Mouse (Mus musculus) heart, embryonic 13.5 days (tissue): Measurements from ENCODE around the gene Slc22a7. TPM values are rescaled to one million over a fixed set of nuclear protein-coding genes. Genes with fewer than 3 reads are reported as not detected.
A peak's percentile ranks its signal among the peaks of the same experiment; 100 is the strongest.

Experiments used
- ATAC-seq: fragments of 200-750 bp; cut with Nextera tagmentation; 2 replicates; pipeline ENCODE4 v1.8.0; 2017; ENCODE audit warnings: moderate TSS enrichment; ENCODE audit not compliant: insufficient number of reproducible peaks, low FRiP score, low TSS enrichment; ENCODE audit errors: extremely low read depth
- H3K27ac ChIP-seq: fragments of 300-500 bp; sonication (generic); replicated peaks from 2 replicates; pipeline ENCODE4 v1.5.1; 2015; ENCODE audit warnings: moderate library complexity, mild to moderate bottlenecking, inconsistent platforms
- H3K27me3 ChIP-seq: fragments of 300-500 bp; sonication (generic); replicated peaks from 2 replicates; pipeline ENCODE4 v1.6.1; 2015; ENCODE audit warnings: mild to moderate bottlenecking, inconsistent platforms
- H3K36me3 ChIP-seq: fragments of 300-500 bp; sonication (generic); 2 replicates; pipeline ENCODE4 v1.6.1; 2015; ENCODE audit warnings: mild to moderate bottlenecking, inconsistent platforms
- H3K4me1 ChIP-seq: fragments of 300-500 bp; sonication (generic); 2 replicates; pipeline ENCODE4 v1.6.1; 2015; ENCODE audit warnings: inconsistent platforms
- H3K4me2 ChIP-seq: fragments of 300-500 bp; sonication (generic); 2 replicates; pipeline ENCODE4 v1.6.1; 2015; ENCODE audit warnings: inconsistent platforms, mild to moderate bottlenecking, moderate library complexity
- H3K4me3 ChIP-seq: fragments of 300-500 bp; sonication (generic); 2 replicates; pipeline ENCODE4 v1.5.1; 2015; ENCODE audit warnings: moderate library complexity, mild to moderate bottlenecking, inconsistent platforms
- H3K9ac ChIP-seq: fragments of 300-500 bp; sonication (generic); 2 replicates; pipeline ENCODE4 v1.6.1; 2015; ENCODE audit warnings: inconsistent platforms, mild to moderate bottlenecking, moderate library complexity
- H3K9me3 ChIP-seq: fragments of 300-500 bp; sonication (generic); 2 replicates; pipeline ENCODE4 v1.6.1; 2016; ENCODE audit warnings: inconsistent platforms
- WGBS: fragments of 180-500 bp; shearing (Covaris S2); methylation state at CpG from one replicate; pipeline ENCODE4 v1.1.7; 2015; ENCODE audit warnings: mixed read lengths; 5-methylcytosine and 5-hydroxymethylcytosine counted together
- polyA plus RNA-seq: library from polyadenylated mRNA; unstranded; fragments of >200 nt; fragmentation: Nextera tagmentation; extraction: Ambion mirVana; gene quantifications from 2 replicates; pipeline ENCODE4 v1.2.1, GENCODE M21; 2015

Slc22a7 gene
- polyA plus RNA-seq, 1 experiment from 2014 or later, result not detected

DNA sequence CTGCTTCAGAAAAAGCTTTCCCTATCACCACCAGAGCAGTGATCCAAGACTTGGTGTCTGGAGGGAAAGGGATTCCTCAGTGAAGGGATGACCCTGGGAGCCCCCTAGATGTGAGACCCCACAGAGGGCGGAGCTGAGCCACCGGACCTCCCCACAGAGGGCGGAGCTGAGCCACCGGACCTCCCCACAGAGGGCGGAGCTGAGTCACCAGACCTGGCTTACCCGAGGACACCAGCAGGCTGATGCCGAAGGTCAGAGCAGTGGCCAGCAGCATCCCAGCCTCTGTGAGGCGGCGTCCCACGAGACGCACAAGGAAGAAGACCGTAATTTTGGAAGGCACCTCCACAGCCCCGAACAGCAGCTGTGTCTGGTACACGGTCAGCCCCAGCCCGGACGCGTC, 4.6 kb downstream of the Slc22a7 start:
- Histone ChIP-seq H3K4me3 (peak overlapping the region; percentile 31), H3K27ac (no peak overlapping the region), H3K4me2 (peak overlapping the region; percentile 57), H3K9me3 (no peaks in the 10 kb centered on the region), H3K36me3 (no peaks in the 10 kb centered on the region), H3K4me1 (peaks cover 27% of the 10 kb centered on the region), H3K27me3 (peaks cover 51% of the 10 kb centered on the region), H3K9ac (peak overlapping the region; percentile 67)
- no peak for ATAC-seq
- WGBS, result 5% methylated on average over 17 of the region's 17 CpGs

DNA sequence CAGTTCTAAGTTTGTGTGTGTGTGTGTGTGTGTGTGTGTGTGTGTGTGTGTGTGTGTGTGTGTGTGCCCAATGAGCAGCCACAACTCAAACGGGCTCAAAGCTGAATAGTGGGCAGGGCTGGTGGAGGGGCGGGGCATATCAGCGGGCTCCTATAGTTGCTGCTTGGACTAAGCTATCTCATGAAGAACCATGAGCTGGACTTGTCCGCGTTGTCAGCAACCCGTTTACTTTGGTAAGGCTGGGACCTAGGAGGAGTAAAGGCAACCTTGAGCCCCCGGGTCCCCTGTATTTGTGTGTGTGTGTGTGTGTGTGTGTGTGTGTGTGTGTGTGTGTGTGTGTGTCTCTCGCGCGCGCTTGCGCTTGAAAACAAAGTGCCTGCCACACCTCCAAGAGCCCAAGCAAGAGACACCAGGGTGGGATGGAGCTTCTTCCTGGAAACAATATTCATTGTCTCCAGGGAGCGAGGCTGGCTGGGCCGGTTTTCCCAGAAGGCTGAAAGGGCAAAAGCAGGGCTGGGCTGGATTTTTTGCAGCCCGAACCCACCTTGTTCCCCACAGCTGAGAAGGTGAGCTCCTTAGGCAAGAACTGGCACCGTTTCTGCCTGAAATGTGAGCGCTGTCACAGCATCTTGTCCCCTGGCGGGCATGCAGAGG, 9.4 kb downstream of the Slc22a7 start, which contains the start of gene Crip3:
Crip3 (plus strand) TSS at position 166 of the 654 bp plus-strand sequence.
- peak within 1 kb of the TSS; percentile 27; the same call in 1 of the 2 replicates for H3K4me3 ChIP-seq
- peaks cover 10% of the 10 kb centered on the region for H3K27me3 ChIP-seq
- peak within 1 kb of the TSS; percentile 61 for H3K4me2 ChIP-seq
- ATAC-seq, result no peak
- 18% methylated on average over 18 of the region's 18 CpGs for WGBS
- no peaks in the 10 kb centered on the region for H3K36me3 ChIP-seq
- H3K4me1 ChIP-seq, result peaks cover 25% of the 10 kb centered on the region
- H3K9me3 ChIP-seq, result no peaks in the 10 kb centered on the region
- no peak within 1 kb of the TSS for H3K27ac ChIP-seq
- peak within 1 kb of the TSS; percentile 47; the same call in 1 of the 2 replicates for H3K9ac ChIP-seq

DNA sequence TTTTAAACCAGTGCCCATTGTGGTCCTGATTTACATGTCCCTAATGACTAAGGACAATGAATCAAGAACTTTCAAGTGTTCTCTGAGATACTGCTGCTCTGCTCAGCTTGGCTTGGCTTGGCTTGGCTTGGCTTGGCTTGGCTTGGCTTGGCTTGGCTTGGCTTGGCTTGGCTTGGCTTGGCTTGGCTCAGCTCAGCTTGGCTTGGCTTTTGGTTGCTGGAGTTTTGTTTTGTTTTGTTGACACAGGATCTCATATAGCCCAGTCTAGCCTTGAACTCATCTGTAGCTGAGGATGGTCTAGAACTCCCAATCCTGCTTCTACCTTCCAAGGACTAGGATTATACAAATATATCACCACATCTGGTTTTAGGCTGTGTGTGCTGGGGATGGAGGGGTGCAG, 11.8 kb downstream of the Slc22a7 start:
- Histone ChIP-seq H3K9me3 (no peaks in the 10 kb centered on the region), H3K4me3 (no peak overlapping the region), H3K4me1 (peaks cover 11% of the 10 kb centered on the region), H3K27me3 (peaks cover 10% of the 10 kb centered on the region), H3K27ac (no peak overlapping the region), H3K9ac (no peak overlapping the region), H3K4me2 (no peak overlapping the region), H3K36me3 (no peaks in the 10 kb centered on the region)
- no peak for ATAC-seq

DNA sequence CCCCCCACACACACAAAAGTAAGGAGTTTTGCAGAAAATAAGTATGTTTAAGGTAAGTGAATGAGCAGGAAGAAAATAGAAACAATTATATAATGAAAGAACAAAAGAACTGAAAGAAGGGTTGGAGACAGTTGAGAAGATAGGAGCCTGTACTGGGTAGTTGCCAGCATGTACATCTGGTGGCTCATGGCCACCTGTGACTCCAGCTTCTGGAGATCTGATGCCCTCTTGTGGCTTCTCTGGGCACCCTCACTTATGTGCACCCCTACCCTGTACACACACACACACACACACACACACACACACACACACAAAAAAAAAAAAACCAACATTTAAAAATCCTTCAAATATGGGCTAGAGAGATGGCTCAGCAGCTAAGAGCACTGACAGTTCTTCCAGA, 18.5 kb downstream of the Slc22a7 start:
- no peak overlapping the region for H3K27ac ChIP-seq
- ATAC-seq, result no peak
- no peak overlapping the region for H3K4me3 ChIP-seq

DNA sequence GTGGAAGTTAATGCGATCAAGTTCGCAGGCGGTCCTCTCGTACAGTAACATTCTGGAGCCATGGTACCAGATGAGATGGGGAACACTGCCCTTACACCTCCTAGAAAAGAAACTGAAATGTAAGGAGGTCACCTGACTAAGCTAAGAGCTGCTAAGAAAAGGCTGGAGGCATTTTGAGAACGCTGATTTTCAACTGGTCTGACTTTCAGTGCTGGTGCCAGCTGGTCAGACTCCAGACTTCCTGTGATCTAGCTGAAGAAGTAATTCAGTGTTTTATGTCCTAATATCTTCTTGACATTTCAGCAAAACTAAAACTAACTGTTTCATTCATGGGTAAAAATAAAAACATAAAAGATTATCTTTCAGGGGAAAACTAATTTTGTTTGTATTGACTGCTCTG, 19.6 kb downstream of the Slc22a7 start:
- no peak overlapping the region for H3K4me2 ChIP-seq
- WGBS, result 73% methylated on average over 5 of the region's 5 CpGs

More for the DNA sequence above, 18.5 kb downstream of the Slc22a7 start:
- Histone ChIP-seq H3K4me1 (no peaks in the 10 kb centered on the region), H3K36me3 (peaks cover 16% of the 10 kb centered on the region), H3K4me2 (no peak overlapping the region), H3K27me3 (no peaks in the 10 kb centered on the region), H3K9me3 (no peaks in the 10 kb centered on the region), H3K9ac (no peak overlapping the region)

DNA sequence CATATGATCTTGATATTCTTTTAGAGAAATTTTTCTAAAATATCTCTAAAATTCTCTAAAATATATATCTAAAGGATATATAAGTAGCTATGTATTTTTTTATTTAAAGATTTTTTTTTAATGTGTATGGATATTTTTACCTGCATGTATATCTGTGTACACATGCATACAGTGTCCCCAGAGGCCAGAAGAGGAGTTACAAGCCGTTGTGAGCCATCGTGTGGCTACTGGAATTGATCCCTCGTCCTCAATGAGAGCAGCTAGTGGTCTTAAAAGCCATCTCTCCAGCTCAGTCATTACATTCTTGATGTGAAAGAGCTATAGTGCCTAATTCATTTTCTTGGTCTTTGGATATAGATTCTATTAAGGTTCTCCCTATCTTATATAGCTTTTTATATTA, 29.8 kb downstream of the Slc22a7 start:
- H3K36me3 ChIP-seq, result peaks cover 85% of the 10 kb centered on the region
- 41% methylated on average over 3 of the region's 3 CpGs for WGBS

More for the DNA sequence above, 19.6 kb downstream of the Slc22a7 start:
- Histone ChIP-seq H3K4me1 (no peaks in the 10 kb centered on the region), H3K36me3 (peaks cover 25% of the 10 kb centered on the region), H3K27ac (no peak overlapping the region), H3K9me3 (no peaks in the 10 kb centered on the region), H3K27me3 (no peaks in the 10 kb centered on the region), H3K9ac (0 out of 2 replicates have a peak overlapping the region, but pooled peaks have one; percentile 24), H3K4me3 (no peak overlapping the region)
- no peak for ATAC-seq

DNA sequence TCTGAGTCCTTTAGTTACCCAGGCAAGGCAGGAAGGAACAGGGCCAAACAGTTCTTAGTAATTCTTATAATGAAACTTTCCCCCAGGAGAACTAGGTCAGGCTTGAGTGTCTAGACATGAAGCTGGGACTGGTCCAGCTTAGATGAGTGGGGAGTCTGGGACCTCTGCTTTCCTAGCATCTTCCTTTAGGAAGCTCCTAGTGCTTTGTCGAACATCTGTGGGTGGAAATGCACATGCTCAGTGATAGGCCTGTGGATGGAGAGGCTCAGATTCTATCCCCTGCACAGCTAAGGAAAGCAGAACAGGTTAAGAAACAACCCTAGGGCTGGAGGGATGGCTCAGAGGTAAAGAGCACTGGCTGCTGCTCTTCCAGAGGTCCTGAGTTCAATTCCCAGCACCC, 43.6 kb downstream of the Slc22a7 start:
- WGBS, result 71% methylated on average over 1 of the region's 1 CpGs
- H3K27ac ChIP-seq, result no peak overlapping the region
- no peak overlapping the region for H3K4me2 ChIP-seq
- ATAC-seq, result no peak
- no peak overlapping the region for H3K9ac ChIP-seq
- H3K4me1 ChIP-seq, result no peaks in the 10 kb centered on the region
- H3K27me3 ChIP-seq, result no peaks in the 10 kb centered on the region
- no peaks in the 10 kb centered on the region for H3K9me3 ChIP-seq
- H3K36me3 ChIP-seq, result peaks cover 64% of the 10 kb centered on the region
- no peak overlapping the region for H3K4me3 ChIP-seq

More for the DNA sequence above, 29.8 kb downstream of the Slc22a7 start:
- H3K27ac ChIP-seq, result no peak overlapping the region
- no peak overlapping the region for H3K4me3 ChIP-seq
- H3K9ac ChIP-seq, result no peak overlapping the region
- no peaks in the 10 kb centered on the region for H3K4me1 ChIP-seq
- no peaks in the 10 kb centered on the region for H3K9me3 ChIP-seq
- no peaks in the 10 kb centered on the region for H3K27me3 ChIP-seq
- ATAC-seq, result no peak
- H3K4me2 ChIP-seq, result no peak overlapping the region

DNA sequence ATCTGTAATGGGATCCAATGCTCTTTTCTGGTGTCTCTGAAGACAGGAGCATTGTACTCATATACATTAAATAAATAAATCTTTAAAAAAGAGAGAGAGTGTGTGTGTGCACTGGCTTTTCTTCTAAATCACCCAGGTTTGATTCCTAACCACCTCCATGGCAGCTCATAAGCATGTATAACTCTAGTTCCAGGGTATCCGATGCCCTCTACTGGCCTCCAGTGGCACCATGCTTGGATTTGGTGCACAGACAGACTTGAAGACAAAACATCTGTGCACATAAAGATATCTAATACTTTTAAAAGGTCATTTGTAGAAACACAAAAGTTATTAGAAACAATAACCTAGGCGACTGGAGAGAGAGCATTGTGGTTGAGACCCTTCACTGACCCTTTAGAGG, 45.2 kb downstream of the Slc22a7 start:
- peaks cover 64% of the 10 kb centered on the region for H3K36me3 ChIP-seq
- no peak overlapping the region for H3K27ac ChIP-seq
- H3K27me3 ChIP-seq, result no peaks in the 10 kb centered on the region
- no peaks in the 10 kb centered on the region for H3K9me3 ChIP-seq
- H3K9ac ChIP-seq, result no peak overlapping the region
- no peak overlapping the region for H3K4me3 ChIP-seq
- no peak overlapping the region for H3K4me2 ChIP-seq
- ATAC-seq, result no peak
- H3K4me1 ChIP-seq, result peaks cover 3% of the 10 kb centered on the region
- WGBS, result 39% methylated on average over 2 of the region's 2 CpGs

DNA sequence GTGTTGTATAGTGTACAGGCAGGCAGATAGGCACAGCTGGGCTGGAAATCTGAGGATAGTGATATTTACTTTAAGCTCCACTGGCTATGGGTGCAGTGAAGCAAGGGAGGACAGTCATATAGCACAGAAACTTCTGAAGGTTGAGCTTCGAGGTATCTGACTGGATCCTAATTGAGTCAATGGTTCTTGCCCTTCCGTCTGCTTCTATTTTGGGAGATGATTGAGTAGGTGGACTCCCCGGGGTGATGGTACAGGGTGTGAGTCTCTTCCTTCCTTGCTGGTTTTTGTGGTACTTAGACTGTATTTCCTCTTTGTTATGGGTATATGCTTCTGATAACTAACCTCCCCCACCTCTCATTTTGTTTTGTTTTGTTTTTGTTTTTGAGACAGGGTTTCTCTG, 50.1 kb downstream of the Slc22a7 start:
- Histone ChIP-seq H3K27me3 (no peaks in the 10 kb centered on the region), H3K4me2 (no peak overlapping the region), H3K36me3 (peaks cover 39% of the 10 kb centered on the region), H3K9me3 (no peaks in the 10 kb centered on the region), H3K4me1 (peaks cover 20% of the 10 kb centered on the region), H3K4me3 (no peak overlapping the region), H3K27ac (no peak overlapping the region), H3K9ac (no peak overlapping the region)
- 50% methylated on average over 3 of the region's 3 CpGs for WGBS
- no peak for ATAC-seq

DNA sequence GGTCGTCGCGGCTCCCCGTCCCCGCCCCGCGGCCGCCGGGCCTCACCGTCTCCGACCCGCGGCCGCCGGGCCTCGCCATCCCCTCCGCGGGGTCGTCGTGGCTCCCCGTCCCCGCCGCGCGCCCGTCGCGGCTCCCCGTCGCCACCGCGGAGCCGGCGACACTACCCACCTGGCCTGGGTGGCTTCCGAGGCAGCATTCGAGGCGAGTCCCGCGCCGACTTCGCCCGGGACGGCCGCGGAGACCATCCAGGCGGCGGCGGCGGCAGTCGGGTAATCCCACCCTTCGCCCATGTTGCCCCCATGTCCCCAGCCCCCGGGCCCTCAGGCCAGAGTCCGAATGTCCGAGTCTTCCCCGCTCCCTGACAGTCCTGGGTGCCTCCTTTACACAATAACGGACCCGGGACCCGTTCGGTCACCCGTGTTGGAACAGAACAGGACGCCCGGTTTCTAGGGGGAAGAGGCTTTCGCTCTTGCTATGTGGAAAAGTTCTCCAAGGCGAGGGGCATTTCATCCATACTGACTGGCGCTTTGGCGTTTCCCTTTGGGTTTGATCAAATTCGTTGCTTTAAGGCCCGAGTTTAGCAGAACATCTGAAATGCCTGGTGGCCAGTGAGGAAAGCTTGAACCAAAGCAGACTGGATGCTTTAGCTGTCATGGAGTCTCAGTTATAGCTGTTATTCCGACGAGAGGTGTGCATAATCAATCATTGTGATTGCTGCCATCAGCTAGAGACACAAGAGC, 54.0 kb downstream of the Slc22a7 start:
- WGBS, result 1% methylated on average over 66 of the region's 70 CpGs
- H3K4me1 ChIP-seq, result peaks cover 20% of the 10 kb centered on the region
- H3K27ac ChIP-seq, result peak overlapping the region; percentile 89
- H3K27me3 ChIP-seq, result no peaks in the 10 kb centered on the region
- peak overlapping the region; percentile 94 for H3K4me3 ChIP-seq
- H3K4me2 ChIP-seq, result peak overlapping the region; percentile 95
- H3K9ac ChIP-seq, result peak overlapping the region; percentile 97
- no peak for ATAC-seq
- peaks cover 25% of the 10 kb centered on the region for H3K36me3 ChIP-seq
- no peaks in the 10 kb centered on the region for H3K9me3 ChIP-seq

DNA sequence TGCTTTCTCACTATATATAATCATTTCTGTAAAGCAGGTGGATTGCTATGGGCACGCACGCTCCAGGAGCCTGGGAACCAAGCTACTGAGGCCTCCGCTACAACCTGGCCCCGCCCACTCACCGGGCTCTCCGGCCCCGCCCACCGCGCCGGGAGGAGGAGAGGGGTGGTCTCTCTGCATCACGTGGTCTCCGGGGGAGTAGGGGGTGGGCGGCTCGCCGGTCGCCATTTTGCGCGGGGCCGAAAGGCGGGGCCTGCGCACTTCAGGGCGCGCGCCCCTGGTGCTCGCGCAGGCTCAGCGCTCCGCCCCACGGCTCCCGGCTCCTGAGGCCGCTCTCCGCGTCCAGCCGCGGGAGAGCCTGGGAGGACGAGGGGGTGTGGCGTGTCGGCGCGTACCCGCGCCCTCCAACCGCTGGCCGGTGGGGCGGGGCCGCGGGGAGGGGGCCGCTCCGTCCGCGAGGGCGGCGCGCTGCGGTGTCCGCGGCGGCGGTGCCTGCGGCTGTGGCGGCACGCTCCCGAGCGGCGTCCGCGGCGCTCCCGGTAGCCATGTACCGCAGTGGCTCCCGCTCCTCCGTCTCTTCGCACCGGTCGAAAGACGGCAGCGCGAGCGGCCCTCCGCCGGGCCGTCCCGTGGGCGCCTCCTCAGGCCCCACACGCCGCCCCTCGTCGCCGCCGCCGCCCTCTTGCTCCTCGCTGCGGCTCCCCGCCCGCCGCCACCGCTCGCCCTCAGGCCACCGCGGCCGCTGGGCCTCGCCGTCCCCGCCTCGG, 54.8 kb downstream of the Slc22a7 start, which contains the start of gene Zfp318:
Zfp318 (plus strand) TSS at position 438 of the 767 bp plus-strand sequence.
- H3K27ac ChIP-seq, result peak within 1 kb of the TSS; percentile 89
- no peaks in the 10 kb centered on the region for H3K9me3 ChIP-seq
- peak within 1 kb of the TSS; percentile 95 for H3K4me2 ChIP-seq
- H3K4me3 ChIP-seq, result peak within 1 kb of the TSS; percentile 94
- ATAC-seq, result peak; percentile 99
- WGBS, result under 1% methylated on average over 55 of the region's 105 CpGs
- peaks cover 20% of the 10 kb centered on the region for H3K4me1 ChIP-seq
- H3K9ac ChIP-seq, result peak within 1 kb of the TSS; percentile 97
- peaks cover 17% of the 10 kb centered on the region for H3K36me3 ChIP-seq
- no peaks in the 10 kb centered on the region for H3K27me3 ChIP-seq
